Mouse (Mus musculus): ENCODE data around the gene Sumo3.

The Sumo3 gene

DNA sequence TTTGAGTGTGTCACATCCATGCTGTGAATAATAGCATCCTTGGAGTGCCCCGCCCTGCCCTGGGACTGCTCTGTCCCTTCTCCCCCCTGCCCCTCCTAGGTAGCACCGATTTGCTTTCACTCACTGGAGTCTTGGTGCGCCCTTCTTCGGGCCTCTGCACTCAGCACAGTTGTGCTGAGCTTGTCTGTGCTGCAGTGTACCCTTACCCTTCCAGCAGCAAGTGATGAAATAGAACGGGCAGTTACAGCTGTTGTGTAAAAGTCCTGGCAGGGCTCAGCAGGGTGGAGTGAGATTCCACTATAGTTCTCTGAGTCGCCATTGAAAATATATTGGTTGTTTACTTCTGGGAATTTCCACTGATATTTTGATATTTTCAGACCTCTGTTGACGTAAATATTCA, 20.1 kb downstream of the Sumo3 start:
- no peak for DNase-seq (ENCODE audit: low read depth, low spot score)

DNA sequence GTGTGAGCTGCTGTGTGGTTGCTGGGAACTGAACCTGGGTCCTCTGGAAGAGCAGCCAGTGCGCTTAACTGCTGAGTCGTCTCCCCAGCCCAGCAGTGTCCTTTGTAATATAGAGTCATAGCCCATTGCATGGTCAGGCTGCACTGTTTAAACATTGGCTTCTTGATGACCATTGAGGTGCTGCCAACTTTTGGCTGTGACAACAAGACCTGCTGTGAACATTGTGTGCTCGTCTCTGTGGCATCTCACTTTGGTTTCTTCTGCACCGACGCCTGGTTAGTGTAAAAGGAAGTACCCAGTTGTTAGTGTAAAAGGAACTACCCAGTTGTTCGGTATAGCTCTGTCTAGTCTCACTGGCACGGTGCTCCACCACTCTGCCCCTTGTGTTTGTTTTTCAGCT, 20.7 kb downstream of the Sumo3 start:
- DNase-seq (ENCODE audit: low read depth, low spot score) = no peak

GRCm38 (mm10) chr10:77627497-77627896, 21.6 kb downstream of the Sumo3 start:
- DNase-seq (ENCODE audit: low read depth, low spot score) = peak; percentile 90

DNA sequence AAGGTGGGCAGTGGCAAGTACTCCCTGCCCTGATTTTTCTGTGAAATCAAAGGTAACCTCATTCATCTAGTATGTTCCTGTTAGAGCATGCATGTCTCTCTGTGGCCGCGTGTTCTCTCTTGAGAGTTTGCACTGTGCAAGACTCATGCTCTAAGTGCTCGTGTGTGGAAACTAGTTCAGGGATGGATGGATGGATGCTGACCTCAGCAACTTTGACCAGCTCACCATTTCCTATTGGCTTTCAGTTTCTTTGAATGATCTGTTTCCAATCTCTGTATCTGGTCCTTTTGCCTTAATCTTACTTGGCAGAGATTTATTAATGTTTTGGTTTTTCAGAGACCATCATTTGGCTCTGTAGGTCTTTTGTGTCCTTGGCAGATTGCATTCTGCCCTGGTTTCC, 23.3 kb downstream of the Sumo3 start:
- DNase-seq (ENCODE audit: low read depth, low spot score) = no peak

DNA sequence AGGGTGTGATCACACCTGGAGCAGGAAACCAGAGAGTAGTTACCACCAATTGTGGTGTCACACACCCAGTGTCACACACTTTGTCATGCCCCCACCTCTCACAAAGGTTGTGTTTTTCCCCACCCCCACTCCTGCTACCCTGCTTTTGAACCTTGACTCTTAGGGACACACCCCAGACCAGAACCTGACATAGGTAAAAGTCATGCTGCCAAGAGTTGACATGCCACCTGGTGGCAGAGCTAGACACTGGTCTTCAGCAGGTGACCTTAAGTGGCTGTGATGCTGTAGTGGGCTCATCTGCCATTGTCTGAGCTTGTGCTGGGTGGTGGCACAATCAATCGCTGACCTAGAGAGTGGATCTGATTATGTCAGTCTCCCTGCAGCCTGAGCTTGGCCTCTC, 24.1 kb downstream of the Sumo3 start:
- DNase-seq (ENCODE audit: low read depth, low spot score) = peak; percentile 59

- no peak for DNase-seq (ENCODE audit: low read depth, low spot score)
Measured at GRCm38 (mm10) chr10:77634016-77634415, 28.1 kb downstream of the Sumo3 start.

DNA sequence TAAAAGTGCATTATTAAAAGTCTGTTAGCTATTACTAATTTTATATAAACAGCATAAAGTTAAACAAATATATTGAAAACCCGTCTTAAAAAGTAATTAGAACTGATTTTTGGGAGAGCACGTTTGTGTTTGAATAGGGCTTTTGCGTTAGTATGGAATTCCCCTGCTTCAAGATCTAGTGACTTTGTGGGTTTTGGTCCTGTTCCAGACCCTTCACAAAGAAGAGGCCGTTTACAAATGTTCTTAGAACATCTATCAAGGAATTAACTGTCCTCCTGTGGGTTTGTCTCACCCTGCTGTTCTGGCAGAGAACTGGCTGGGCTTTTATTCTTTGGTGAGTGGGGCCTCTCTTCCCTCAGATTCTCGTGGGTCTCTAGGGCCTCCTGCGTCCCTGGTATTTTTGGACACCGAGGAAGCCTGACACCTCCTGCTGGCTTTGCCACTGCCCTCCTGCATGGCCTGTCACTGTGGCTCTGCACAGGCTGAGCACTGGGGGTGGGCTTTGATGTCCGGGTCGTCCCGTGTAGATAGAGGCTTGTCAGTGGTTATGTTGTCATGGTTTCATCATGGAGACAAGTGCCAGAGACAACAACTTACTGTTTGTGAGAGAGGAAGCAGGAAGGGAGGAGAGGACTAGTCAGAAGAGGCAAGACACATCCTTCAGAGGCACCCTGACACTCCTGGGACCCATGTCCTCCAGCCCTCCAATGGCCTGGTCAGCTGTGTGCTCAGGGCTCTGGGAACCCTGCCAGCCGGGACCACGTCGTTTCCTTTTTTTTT, 28.7 kb downstream of the Sumo3 start:
- no peak for DNase-seq (ENCODE audit: low read depth, low spot score)

DNA sequence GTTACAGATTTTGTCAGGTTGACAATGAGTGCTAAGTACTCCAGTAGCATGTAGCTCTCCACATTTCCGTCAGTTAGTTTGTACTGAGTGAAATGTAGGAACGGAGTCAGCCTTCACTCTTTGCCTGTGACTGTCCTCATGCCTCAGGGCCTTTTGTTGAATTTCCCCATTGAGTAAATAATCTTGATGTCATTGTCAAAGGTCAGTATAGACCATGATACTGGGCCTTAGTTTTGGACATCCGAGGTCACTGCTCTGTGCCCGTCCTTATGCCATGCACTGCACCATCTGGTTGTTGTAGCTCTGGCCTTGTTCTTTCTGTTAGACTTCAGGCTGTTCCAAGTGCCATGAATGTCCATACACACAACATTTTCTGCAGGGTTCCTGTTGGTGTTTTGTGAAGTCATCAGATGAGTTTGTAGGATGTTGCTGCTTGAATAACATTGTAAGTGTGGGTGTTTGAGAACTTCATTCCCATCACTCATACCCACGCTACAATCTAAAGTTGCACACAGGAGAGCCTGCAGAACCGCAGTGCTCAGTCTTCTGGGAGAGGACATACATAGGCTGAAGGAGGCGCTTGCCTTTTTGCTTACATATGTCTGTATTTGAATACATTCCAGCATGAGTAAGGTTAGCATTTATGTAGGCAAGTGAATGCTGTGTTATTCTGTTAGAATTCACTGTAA, 30.5 kb downstream of the Sumo3 start:
- no peak for DNase-seq (ENCODE audit: low read depth, low spot score)

DNA sequence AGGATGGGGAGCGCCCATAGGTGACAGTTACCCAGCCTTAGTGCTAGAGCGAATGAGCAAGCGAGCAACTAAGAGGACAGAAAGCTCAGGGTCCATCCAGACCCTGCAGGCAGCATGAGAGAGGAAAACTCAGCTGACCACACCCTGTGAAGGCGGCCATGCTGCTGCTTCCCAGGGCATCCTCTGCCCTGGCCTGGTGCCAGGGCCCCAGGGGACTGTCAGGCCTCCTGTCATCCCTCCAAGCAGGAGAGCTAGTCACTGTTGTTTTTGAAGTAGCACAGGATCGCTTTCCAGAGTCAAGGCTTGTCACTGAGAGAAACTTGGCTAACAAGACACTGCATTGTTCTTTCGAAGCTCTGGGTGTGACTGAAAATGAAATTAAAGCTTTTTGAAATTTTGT, 33.1 kb downstream of the Sumo3 start:
- DNase-seq (ENCODE audit: low read depth, low spot score) = no peak

GRCm38 (mm10) chr10:77643160-77643559, 37.3 kb downstream of the Sumo3 start:
- no peak for DNase-seq (ENCODE audit: low read depth, low spot score)

- no peak for DNase-seq (ENCODE audit: low read depth, low spot score)
Measured at GRCm38 (mm10) chr10:77645571-77645970, 39.7 kb downstream of the Sumo3 start.

DNA sequence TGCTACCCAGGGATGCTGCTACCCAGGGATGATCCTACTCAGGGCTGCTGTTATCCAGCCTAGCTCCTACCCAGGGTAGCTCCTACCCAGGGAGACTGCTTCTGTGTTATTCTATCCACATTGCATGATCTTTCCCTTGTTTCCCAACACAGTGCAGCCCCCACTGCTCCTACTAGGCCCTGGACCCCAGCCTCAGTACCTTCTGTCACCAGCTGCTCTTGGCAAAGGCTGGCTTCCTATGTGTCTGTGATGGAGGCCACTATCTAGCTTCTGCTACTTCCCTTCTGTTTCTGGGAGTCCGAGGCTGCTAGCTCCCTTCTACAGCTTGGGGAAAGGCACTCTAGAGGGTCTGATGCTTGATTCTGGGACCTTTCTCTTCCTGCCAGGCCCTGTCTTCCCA, 41.6 kb downstream of the Sumo3 start:
- DNase-seq (ENCODE audit: low read depth, low spot score) = no peak

DNA sequence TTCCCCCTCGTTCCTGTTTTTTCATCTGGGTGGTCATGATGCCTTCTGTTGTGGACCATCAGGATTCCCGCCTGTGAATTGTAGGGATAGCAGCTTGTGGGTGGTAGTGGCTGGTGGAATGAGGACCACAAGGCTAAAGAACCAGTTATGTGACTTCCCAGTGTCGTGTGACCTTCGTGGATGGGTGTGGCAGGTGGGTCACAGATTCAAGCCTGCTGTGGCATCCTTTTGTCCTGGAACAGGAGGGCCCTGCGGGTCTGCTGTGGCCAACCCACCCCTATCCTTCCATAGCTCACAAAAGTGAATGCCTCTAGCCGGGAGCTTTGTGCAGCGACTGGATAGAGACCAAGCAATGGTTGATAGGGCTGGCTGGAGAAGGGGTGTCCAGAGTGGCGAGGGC, 42.0 kb downstream of the Sumo3 start:
- DNase-seq (ENCODE audit: low read depth, low spot score) = no peak

GRCm38 (mm10) chr10:77652046-77652445, 46.1 kb downstream of the Sumo3 start:
- no peak for DNase-seq (ENCODE audit: low read depth, low spot score)

- DNase-seq (ENCODE audit: low read depth, low spot score) = no peak
Measured at GRCm38 (mm10) chr10:77658286-77658994, 52.5 kb downstream of the Sumo3 start.

- no peak for DNase-seq (ENCODE audit: low read depth, low spot score)
Measured at GRCm38 (mm10) chr10:77663949-77664665, 58.2 kb downstream of the Sumo3 start.

DNA sequence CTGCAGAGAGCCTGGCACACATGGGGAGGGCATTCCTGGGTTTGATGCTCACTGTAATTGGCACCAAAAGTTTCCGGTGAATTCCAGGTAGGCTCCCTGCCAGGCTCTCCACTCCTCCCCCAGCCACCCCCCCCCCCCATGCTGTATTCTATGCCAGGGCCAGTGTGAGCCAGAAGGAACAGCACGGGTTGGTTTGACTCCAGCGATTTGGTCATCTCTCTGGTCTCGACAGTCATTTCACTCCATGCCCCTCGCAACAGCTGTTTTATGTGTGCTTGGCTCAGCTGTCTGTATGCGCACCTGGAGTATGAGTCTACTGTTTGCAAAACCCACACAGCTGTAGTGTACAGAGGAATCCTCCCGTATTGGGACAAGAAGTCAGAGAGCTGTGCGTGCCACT, 60.4 kb downstream of the Sumo3 start:
- no peak for DNase-seq (ENCODE audit: low read depth, low spot score)

DNA sequence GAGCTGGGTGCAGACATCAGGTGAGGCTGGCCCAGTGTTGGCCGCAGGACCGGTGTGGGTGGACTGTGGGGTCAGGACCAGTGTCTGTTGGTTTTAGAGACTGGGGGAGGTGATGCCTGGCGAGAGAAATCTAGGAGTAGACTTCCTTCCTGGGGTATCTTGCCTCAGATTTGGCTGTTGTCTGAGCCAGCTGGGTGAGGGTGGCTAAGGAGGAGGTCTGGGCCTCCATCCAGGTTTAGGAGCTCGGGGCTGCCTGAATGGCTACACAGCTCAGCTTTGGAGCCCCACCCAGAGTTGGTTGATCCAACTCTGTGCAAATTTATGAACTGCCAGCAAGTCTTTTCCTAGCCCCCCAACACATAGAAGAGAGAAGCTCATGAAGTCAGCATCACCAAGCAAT, 61.5 kb downstream of the Sumo3 start:
- DNase-seq (ENCODE audit: low read depth, low spot score) = no peak
